Mouse (Mus musculus) cerebellum, postnatal 36 days (tissue): ENCODE measurements around the gene Prpf8.
"Not testable (repeated sequence)": the region's sequence is repeated elsewhere in the genome, so short reads cannot be mapped to it uniquely, and the experiment has no call there.

Source experiments
- DNase-seq, 2 experiments: peaks; one replicate each; pipeline ENCODE4 v3.0.0; 2021 to 2022; ENCODE audit warnings: mixed read lengths in 2 of 2

The Prpf8 gene

GRCm38 (mm10) chr11:75535106-75535795 is 48.6 kb downstream of the Prpf8 start:
- DNase-seq, result peak; percentile 24 to 49

DNA sequence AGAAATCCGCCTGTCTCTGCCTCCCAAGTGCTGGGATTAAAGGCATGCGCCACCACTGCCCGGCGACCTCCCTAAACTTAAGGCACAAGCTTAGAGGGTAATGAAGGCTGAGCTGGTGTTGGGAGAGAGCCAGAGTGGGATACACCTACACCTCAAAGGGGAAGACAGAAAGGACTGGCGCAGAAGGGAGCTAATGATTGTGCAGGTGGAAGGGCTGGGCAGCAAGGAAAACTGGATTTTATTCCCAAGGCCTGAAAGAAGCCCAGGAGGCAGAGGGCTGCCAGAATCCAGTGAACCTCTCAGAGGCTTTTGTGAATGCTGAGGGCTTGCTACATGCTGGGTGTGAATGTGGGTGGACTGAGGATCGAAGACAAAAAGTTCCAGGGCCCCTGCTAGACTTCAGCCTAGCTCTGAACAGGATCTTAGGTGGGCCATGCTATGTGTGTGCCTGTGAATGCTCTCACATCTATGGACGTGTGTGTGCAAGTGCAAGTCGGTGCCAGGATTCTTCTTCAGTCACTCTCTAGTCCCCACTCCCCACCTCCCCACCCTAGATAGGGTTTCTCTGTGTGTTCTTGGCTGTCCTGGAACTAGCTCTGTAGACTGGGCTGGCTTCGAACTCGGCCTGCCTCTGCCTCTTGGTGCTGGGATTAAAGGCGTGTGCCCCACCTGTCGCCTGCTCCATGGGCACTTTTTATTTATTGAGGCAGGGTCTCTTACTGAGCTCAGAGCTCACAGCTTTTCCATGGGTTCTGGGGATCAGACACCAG is 49.8 kb downstream of the Prpf8 start:
- DNase-seq, result no peak

DNA sequence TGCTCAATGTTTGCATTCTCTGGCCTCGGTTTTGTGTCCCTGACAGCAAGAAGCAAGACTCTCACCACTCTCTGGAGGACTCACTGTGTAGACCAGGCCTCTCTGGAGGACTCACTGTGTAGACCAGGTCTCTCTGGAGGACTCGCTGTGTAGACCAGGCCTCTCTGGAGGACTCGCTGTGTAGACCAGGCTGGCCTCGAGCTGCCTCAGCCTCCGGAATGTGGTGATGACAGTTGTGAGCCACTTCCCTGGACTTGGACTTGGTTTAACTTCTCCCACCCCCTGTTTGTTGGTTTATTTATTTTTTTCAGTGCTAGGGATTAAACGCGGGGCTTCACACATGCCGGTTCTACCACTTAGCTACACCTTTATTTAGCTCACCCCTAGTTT is 50.4 kb downstream of the Prpf8 start:
- DNase-seq, result no peak

- peak; percentile 53 to 64 for DNase-seq
These were observed 51.0 kb downstream of the Prpf8 start for GRCm38 (mm10) chr11:75537491-75538183.

- peak; percentile 34 to 43 for DNase-seq
These were observed 51.8 kb downstream of the Prpf8 start for GRCm38 (mm10) chr11:75538184-75538969.

- peak in 1 of 2 experiments; percentile 27 for DNase-seq
These were observed 52.3 kb downstream of the Prpf8 start for GRCm38 (mm10) chr11:75538970-75539299.

DNA sequence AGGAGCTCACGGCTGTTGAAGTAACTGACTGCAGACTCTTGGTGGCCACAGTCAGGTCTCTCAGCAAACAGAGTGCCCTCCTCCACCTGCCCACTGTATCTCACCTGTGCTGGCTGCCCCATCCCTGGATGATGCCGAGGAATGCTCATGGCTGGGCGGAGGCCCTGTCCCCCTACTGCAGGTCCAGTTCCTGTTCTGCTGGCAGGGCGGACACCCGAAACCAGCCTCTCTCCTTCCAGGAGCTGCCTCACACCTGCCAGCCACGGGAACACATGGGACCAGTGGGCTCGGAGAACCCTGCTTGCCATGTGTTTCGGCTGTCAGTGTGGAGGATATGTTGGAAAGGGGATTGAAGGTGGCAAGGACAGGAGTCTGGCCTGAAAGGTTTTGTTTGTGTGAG is 53.6 kb downstream of the Prpf8 start:
- peak in 1 of 2 experiments; percentile 18 for DNase-seq

DNA sequence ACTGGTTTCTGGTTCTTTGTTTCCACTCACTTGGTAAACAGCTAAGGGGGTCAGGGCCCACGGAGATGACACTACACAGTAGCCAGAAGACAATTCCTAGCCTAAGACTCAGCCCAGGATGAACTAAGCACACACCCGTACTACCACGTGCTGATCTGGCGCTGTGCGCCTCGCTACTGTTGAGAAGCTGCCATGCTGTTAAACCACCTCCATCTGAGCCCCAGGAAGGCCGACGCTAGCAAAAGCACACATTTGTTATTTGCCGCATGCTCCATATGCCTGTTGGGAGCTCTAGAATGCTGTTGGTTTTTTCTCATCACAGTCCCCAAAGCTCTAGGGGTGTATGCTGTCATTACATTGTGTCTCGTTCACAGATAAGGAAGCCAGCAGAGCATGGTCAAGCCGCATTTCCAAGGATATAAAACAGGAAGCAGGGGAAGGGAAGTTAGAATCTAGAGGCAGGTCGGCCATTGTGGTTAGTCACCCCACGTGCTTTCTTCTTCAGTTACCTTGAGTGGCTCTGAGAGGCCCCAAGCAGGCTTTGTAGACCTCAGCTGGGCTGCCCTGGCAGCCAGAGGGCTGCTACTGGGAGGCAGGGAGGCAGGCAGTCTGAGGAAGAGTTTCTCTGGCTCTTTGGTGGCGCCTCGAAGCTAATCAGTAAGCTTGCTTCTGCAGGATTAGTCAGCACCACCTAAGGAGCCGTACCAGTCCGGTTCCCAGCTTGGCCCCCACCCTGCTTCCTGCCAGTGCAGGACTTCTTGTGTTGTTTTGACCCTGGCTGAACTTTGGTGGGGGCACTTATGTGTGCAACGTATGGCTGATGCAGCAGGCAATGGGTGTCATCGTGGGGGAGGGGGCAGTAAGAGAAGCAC is 54.3 kb downstream of the Prpf8 start:
- DNase-seq, result peak; percentile 51 to 56

DNA sequence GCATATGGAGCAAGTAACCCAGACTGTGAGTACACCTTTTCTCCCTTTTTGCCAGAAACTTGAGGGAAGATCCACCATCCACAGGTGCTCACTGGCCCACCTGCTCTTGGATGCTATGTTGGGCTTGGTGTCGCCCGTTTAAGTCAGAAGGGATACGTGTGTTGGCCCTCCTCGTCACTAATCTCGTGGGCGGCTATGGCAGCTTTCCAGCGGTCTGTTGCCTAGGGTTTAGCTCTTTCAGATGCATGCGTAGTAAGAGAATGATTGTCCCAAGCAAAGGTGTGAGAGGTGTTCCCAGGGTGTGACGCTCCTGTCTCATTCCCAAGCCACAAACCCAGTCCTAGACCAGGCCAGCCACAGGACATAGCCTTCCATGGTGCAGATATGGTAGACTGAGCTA is 58.1 kb downstream of the Prpf8 start:
- peak; percentile 52 to 57 for DNase-seq

DNA sequence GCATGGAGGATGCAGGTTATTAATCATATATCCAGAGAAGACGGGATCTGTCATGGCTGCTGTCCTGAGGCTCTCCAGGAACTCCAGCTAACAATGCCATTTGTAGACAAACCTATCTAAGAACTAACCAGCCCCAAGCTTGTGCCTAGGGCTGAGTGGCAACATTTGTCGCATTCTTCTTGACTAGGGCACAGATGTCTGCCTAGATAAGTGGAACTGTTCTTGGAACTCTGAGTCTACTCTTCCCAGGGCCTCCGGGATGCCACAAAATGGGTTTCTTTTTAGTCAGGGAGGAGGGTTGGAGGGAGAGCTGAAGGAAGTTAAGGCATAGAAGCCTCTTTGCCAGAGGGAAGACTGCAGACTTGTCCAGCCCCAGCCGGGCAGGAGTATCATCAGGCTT is 59.4 kb downstream of the Prpf8 start:
- DNase-seq, result peak in 1 of 2 experiments; percentile 7

DNA sequence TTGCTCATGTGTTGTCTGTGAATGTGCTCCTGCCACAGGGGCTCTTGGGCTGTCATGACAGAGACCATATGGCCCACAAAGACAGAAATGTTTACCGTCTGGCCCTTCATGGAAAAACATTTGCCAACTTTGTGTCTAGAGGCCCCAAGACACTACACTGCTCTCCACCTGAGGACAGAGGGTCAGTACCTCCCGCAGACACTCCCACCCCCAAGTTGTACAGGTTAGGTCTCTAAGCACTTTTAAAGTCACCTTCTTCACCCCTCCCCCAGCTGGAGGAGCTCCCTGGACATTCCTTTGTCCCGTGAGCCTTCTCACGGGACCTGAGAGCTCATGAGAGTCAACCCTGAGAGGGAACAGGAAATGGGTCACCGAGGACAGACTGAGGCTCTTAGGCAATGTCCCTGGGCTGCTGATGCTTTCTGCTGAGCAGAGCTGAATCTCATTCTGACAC is 63.1 kb downstream of the Prpf8 start:
- DNase-seq, result peak; percentile 35 to 54

GRCm38 (mm10) chr11:75550200-75550946 is 63.8 kb downstream of the Prpf8 start:
- no peak for DNase-seq

DNA sequence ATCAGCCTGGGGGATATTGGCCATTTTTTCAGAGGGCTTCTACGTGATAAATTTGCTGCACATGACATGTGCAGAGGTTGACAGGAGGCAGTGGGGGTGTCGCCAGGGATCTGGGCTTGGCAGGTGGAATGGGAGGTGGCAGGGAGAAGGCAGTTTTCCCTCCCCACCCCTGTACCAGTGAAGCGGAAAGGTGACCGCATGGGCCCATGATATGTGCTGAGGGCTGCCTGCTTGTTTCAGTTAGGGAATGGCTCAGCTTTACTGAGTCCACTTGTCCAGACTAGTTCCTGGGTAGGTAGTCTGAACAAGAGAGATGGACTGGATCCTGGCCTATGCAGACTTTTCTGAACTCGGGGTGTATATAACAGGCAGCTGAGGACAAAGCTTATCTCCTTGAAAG is 64.7 kb downstream of the Prpf8 start:
- DNase-seq, result peak in 1 of 2 experiments; percentile 29

GRCm38 (mm10) chr11:75551961-75552441 is 65.4 kb downstream of the Prpf8 start:
- DNase-seq, result peak; percentile 77 to 84

DNA sequence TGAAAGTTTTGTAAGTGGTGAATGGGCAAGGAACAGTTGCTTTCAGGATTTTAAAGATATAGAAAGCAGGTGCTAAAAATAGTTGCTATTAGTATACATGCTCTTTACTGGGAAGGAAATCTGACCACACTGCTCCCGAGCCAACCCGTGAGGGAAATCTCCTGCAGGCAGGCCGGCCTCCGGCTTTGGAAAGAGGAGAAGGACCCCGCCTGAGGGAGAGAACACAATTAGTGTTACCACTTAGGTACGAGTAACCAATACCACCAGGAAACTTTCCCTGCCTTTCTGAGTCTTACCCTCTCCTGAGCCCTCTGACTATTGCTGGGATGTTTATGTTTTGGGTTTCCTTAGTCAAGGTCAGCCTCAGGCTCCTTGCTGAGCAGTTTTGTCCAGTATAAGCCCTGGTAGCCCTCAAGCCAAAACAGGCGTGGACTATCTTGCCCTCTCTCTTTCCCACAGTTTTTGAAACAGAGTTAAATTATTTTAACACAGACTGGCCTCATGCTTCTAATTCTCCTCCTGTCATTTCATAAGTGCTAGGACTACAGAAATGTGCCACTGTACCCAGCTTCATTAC is 66.4 kb downstream of the Prpf8 start:
- DNase-seq, result no peak

DNA sequence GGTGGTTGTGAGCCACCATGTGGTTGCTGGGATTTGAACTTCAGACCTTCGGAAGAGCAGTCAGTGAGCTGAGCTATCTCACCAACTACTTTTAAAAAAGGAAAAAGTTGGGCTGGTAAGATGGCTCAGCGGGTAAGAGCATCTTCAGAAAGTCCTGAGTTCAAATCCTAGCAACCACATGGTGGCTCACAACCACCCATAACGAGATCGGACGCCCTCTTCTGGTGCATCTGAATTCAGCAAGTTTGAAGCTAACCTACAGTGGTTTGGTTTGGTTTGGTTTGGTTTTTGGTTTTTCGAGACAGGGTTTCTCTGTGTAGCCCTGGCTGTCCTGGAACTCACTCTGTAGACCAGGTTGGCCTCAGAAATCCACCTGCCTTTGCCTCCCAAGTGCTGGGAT is 69.4 kb downstream of the Prpf8 start:
- not testable (repeated sequence) for DNase-seq

DNA sequence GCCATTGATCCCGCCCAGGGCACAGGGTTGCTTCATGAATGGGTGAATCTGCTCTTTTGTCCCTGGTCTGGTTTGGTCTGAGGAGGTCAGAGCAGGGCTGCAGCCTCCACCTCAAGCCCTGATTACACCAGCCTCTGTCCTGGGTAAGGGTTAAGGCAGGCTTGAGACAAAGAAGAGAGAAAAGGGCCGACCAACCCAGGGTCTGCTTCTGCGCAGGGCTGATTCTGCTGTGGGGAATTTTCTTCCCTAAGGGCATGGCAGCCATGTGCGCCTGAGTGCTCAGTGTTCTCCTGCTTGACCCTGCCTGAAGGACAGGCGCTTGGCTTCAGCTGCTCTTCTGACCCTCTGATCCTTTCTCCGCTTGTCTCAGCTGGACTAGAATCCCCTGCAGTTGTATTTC is 70.5 kb downstream of the Prpf8 start:
- no peak for DNase-seq

- DNase-seq, result no peak
These were observed 71.5 kb downstream of the Prpf8 start for GRCm38 (mm10) chr11:75558101-75558500.
